Mouse (Mus musculus) thymus, adult 2 months (tissue): ENCODE results near the gene Il17rd.

Source experiments
- CTCF ChIP-seq: fragments of 200-500 bp; IDR thresholded peaks from 2 replicates; pipeline ENCODE4 v1.5.1; 2012; ENCODE audit warnings: mild to moderate bottlenecking, control low read depth, low read length, moderate library complexity, borderline replicate concordance; ENCODE audit not compliant: control insufficient read depth, poor library complexity, insufficient read depth; ENCODE audit errors: extremely low read depth
- POLR2A ChIP-seq: fragments of 200-500 bp; IDR thresholded peaks from 2 replicates; pipeline ENCODE4 v1.6.1; 2012; ENCODE audit warnings: mild to moderate bottlenecking, low read length, control low read depth, moderate library complexity; ENCODE audit not compliant: control insufficient read depth, poor library complexity, insufficient read depth; ENCODE audit errors: extremely low read depth

DNA sequence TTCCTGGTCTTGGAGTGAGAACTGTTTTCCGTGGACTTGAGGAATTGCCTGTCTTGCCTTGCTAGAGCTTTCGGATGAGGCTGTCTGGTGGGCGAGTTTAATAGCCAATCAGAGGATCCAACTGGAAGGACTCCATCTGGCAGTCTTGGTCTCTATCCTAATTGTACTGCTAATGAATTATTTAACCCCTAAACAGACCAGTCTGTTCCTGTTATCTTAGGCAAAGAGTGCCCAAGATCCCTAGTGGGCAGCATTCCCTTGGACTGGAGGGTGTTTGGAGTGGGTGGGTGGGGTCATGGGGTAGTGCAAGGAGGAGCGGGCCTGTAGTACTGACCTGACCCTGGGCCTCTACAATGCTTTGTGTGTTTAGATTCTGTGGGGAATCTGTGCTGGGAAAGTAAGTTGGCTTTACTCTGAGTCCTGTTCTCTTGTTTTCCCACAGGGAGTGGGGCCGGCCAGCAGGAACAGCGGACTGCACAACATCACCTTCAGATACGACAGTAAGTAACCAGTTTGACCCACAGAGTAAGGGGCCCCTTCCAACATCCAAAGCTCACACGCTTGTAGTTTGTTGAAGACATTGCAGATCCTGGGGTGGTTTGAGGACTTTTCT is 37.3 kb downstream of the Il17rd start:
- TF ChIP-seq POLR2A (no peak), CTCF (no peak)
